Mouse (Mus musculus) liver, postnatal 0 days (tissue): ENCODE results near the gene Pdzk1ip1. TPM values are rescaled to one million over a fixed set of nuclear protein-coding genes. Genes with fewer than 3 reads are reported as not detected.

Experiments used
- ATAC-seq: fragments of 200-750 bp; cut with Nextera tagmentation; 2 replicates; pipeline ENCODE4 v1.8.0; 2017; ENCODE audit warnings: mild to moderate bottlenecking, moderate library complexity
- DNase-seq: peaks from one replicate; pipeline ENCODE4 v3.0.0-alpha.2; 2016
- H3K27ac ChIP-seq: fragments of 300-500 bp; sonication (generic); 2 replicates; pipeline ENCODE4 v1.5.1; 2014; ENCODE audit warnings: antibody characterized with exemption, moderate library complexity, mild to moderate bottlenecking, low read depth
- H3K27me3 ChIP-seq: fragments of 300-500 bp; sonication (generic); 2 replicates; pipeline ENCODE4 v1.6.1; 2014; ENCODE audit warnings: low read length, control low read depth, mixed read lengths; ENCODE audit not compliant: insufficient read depth
- H3K36me3 ChIP-seq: fragments of 300-500 bp; sonication (generic); replicated peaks from 2 replicates; pipeline ENCODE4 v1.6.1; 2014; ENCODE audit warnings: mild to moderate bottlenecking, control low read depth, low read length, moderate library complexity, mixed read lengths; ENCODE audit not compliant: insufficient read depth
- H3K4me1 ChIP-seq: fragments of 300-500 bp; sonication (generic); 2 replicates; pipeline ENCODE4 v1.6.1; 2014; ENCODE audit warnings: antibody characterized with exemption, mild to moderate bottlenecking, control low read depth; ENCODE audit not compliant: insufficient read depth
- H3K4me2 ChIP-seq: fragments of 300-500 bp; sonication (generic); 2 replicates; pipeline ENCODE4 v1.6.1; 2014; ENCODE audit warnings: low read depth, mild to moderate bottlenecking, low read length, moderate library complexity, mixed read lengths
- H3K4me3 ChIP-seq: fragments of 300-500 bp; sonication (generic); 2 replicates; pipeline ENCODE4 v1.5.1; 2014; ENCODE audit warnings: low read depth, low read length
- H3K9ac ChIP-seq: fragments of 300-500 bp; sonication (generic); replicated peaks from 2 replicates; pipeline ENCODE4 v1.6.1; 2014; ENCODE audit warnings: mild to moderate bottlenecking, moderate library complexity
- H3K9me3 ChIP-seq: fragments of 300-500 bp; sonication (generic); 2 replicates; pipeline ENCODE4 v1.6.1; 2016; ENCODE audit warnings: mild to moderate bottlenecking, control low read depth, low read length, mixed read lengths
- CTCF ChIP-seq: sonication (generic); IDR thresholded peaks from 2 replicates; pipeline ENCODE4 v1.5.1; 2016; ENCODE audit warnings: antibody characterized with exemption, low read depth
- EP300 ChIP-seq: IDR thresholded peaks from 2 replicates; pipeline ENCODE4 v1.6.1; 2016; ENCODE audit warnings: antibody characterized with exemption, low read depth, mild to moderate bottlenecking
- WGBS: fragments of 180-500 bp; shearing (Covaris S2); extraction: QIAGEN DNeasy Blood & Tissue Kit; methylation state at CpG from one replicate; pipeline ENCODE4 v1.1.7; 2014; ENCODE audit not compliant: insufficient replicate concordance; 5-methylcytosine and 5-hydroxymethylcytosine counted together
- polyA plus RNA-seq: library from polyadenylated mRNA; unstranded; fragments of >200 nt; fragmentation: Nextera tagmentation; extraction: Ambion mirVana; gene quantifications from 2 replicates; pipeline ENCODE4 v1.2.1, GENCODE M21; 2015

Gene Pdzk1ip1
- 18.6 and 22.2 TPM in 2 replicates for polyA plus RNA-seq

DNA sequence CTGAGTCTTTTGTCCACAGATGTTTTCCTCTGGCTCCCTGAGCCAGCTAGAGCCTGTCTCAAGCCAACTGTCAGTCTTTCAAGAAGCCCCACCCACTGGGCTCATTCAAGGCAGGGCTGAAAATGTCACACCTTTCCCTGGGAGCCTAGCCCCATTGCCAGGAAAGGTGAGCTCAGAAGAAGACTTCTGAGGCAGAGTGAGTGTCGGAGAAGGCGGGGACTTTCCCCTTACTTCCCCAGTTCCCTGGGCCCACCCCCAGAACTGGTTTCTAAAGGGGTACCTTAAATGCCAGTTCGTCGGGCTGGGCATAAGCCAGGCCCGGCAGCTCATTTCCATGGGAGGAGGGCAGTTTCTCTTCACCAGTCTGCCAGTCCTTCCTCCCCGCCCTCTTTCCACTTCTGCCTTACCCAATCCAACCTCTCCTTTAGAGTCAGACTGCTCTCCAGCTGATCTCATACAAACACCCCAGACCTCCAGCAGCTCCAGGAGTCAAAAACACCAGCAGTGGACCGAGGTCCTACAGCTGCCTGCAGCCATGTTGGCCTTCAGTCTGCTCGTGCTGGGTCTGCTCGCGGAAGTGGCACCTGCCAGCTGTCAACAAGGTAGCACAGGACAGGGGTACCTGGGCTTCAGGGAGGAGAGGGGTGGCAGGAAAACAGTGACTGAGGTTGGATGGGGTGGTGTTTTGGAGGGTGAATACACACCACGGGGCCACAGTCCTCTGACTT is at the start of gene Pdzk1ip1:
TSS of gene Pdzk1ip1 (plus strand) at position 98 of the 728 bp plus-strand sequence.
- H3K4me3 ChIP-seq, result peak within 1 kb of the TSS; percentile 41
- peak within 1 kb of the TSS; percentile 59 for H3K9ac ChIP-seq
- peak; percentile 83 for ATAC-seq
- H3K36me3 ChIP-seq, result no peaks in the 10 kb centered on the region
- H3K9me3 ChIP-seq, result no peaks in the 10 kb centered on the region
- peak within 1 kb of the TSS; percentile 69 for H3K4me2 ChIP-seq
- DNase-seq, result peak; percentile 47
- no peak for TF ChIP-seq EP300
- no peak for TF ChIP-seq CTCF
- no peaks in the 10 kb centered on the region for H3K27me3 ChIP-seq
- H3K27ac ChIP-seq, result peak within 1 kb of the TSS; percentile 80
- H3K4me1 ChIP-seq, result peaks cover 23% of the 10 kb centered on the region
- 39% methylated on average over 11 of the region's 11 CpGs for WGBS

DNA sequence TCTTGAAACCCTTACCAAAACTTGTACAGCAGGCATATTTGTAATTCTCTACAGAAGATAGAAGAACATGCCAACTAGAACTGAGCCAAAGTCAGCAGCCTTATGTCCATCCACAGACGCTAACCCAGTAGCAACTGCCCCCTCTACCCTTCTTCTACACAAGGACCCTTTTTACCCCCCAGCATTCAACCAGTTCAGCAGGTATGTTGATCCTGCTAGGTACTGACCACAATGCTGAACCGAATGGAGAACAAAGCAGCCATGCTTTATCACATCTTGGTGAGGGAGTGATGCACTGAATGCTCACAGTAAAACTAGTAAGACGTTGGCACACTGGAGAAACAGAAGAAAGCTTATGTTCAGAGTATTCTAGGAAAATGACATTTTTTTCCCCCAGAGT is 42.9 kb upstream of the Pdzk1ip1 start:
- WGBS, result 68% methylated on average over 3 of the region's 3 CpGs
- peaks cover 24% of the 10 kb centered on the region for H3K4me1 ChIP-seq
- TF ChIP-seq EP300 (no peak), CTCF (no peak)
- no peak overlapping the region for H3K4me2 ChIP-seq
- no peak overlapping the region for H3K9ac ChIP-seq
- H3K27ac ChIP-seq, result no peak overlapping the region
- H3K27me3 ChIP-seq, result no peaks in the 10 kb centered on the region
- H3K36me3 ChIP-seq, result peaks cover 18% of the 10 kb centered on the region
- no peaks in the 10 kb centered on the region for H3K9me3 ChIP-seq
- ATAC-seq (no peak), DNase-seq (no peak)
- H3K4me3 ChIP-seq, result no peak overlapping the region

DNA sequence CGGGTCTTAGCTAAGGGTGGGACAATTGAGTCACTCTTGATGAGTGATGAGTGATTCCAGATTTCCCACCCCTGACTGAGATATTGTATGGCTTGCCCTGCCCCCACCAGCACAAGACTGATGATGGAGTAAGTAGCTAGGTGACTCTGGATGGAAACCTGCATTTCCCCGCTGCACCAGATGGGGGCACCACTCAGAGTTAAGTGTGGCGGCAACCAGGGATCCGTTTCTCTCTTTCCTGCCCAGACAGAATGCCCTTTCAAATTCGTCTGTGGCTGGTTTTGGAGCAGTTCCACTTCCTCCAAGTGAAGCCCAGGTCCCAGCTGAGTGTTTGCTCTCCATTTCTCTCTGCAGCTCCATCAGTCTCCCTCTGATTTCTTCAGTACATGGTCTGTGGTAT is 40.8 kb upstream of the Pdzk1ip1 start:
- DNase-seq (peak; percentile 89), ATAC-seq (peak; percentile 73)
- TF ChIP-seq EP300, result no peak
- peak; percentile 89 for TF ChIP-seq CTCF
- Histone ChIP-seq H3K4me1 (peaks cover 37% of the 10 kb centered on the region), H3K9me3 (no peaks in the 10 kb centered on the region), H3K27me3 (peaks cover 15% of the 10 kb centered on the region; the same call in 1 of the 2 replicates), H3K27ac (peak overlapping the region; percentile 69; the same call in 1 of the 2 replicates), H3K4me3 (peak overlapping the region; percentile 30), H3K4me2 (peak overlapping the region; percentile 69), H3K36me3 (no peaks in the 10 kb centered on the region; the same call in 1 of the 2 replicates), H3K9ac (peak overlapping the region; percentile 58; the same call in 1 of the 2 replicates)
- 9% methylated on average over 5 of the region's 5 CpGs for WGBS

DNA sequence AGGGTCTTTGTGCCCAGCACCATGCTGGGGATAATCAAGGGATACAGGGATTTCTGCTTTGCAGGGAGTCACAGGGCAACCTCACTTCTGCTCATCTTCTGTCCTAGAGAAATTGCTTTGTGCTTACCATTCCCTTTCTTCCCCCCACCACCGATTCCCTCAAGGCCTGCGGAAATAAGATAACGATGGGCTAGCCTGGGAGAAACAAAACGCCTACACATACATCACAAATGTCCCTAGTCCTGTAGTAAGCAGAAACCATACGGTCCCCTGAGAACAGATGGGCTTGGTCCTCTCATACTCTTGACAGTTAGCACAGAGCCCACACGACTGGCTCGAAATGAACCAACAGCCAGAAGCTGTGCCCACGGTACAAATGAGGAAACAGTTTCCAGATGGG is 40.3 kb upstream of the Pdzk1ip1 start:
- no peaks in the 10 kb centered on the region for H3K9me3 ChIP-seq
- ATAC-seq (peak; percentile 84), DNase-seq (peak; percentile 36)
- peak overlapping the region; percentile 69 for H3K4me2 ChIP-seq
- peak overlapping the region; percentile 69; the same call in 1 of the 2 replicates for H3K27ac ChIP-seq
- no peaks in the 10 kb centered on the region; the same call in 1 of the 2 replicates for H3K36me3 ChIP-seq
- peak overlapping the region; percentile 58; the same call in 1 of the 2 replicates for H3K9ac ChIP-seq
- peaks cover 19% of the 10 kb centered on the region; the same call in 1 of the 2 replicates for H3K27me3 ChIP-seq
- peak overlapping the region; percentile 30 for H3K4me3 ChIP-seq
- peaks cover 40% of the 10 kb centered on the region for H3K4me1 ChIP-seq
- 29% methylated on average over 8 of the region's 8 CpGs for WGBS
- no peak for TF ChIP-seq CTCF
- peak; percentile 88 for TF ChIP-seq EP300

DNA sequence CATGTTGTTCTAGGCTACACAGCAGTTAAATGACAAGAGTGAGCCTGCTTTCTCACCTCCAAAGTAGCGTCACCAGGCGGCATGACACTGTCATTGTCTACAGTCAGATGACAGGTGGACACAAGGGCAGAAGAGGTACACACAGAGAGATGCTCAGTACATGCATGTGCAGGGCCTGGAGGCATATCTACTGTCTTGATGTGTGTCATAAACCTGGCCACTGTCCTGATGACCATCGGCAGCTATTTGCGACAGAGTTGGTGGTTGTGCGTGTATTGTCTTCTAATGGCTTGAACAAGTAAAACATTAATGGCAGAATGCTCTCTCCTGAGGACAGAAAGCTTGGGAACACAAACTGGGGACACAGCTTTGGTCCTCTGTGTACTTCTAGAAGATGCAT is 37.3 kb upstream of the Pdzk1ip1 start:
- Histone ChIP-seq H3K27ac (no peak overlapping the region), H3K27me3 (peaks cover 25% of the 10 kb centered on the region)
- 90% methylated on average over 5 of the region's 5 CpGs for WGBS

DNA sequence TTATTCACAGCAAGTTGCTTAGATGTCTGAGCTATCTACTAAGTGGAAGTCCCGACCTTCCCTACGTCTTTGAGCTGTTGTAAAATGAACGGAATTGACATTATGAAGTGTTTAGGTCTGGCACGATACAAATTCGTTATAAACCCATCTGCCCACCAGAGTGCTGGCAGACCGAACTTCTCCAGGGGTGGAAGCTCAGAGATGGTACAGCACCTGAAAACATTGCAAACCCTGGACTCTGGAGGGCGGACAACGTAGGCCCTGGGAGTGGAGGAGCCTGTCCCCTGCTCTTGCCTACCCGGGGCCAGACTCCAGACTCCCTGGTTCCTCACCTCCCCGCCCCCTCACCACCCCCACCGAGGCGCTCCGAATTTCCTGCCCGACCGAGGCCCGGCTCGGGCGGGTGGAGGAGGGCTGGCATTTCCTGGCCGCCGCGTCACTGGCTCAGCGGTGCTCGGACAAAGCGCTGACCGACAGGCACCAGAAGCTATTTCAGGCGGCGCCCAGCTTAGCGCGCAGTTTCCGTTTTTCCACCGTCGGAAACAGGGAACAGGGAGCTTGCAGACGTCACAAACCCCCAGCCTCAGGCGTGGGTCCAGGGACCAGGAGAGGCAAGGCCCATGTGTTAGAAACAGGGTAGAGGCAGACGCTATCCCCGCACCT is 36.0 kb upstream of the Pdzk1ip1 start:
- 0 out of 2 replicates have a peak, but pooled peaks have one; percentile 6 for ATAC-seq
- Histone ChIP-seq H3K36me3 (no peaks in the 10 kb centered on the region), H3K9me3 (no peaks in the 10 kb centered on the region), H3K4me2 (peak overlapping the region; percentile 80), H3K4me1 (peaks cover 56% of the 10 kb centered on the region), H3K4me3 (peak overlapping the region; percentile 37), H3K9ac (peak overlapping the region; percentile 61), H3K27me3 (peaks cover 27% of the 10 kb centered on the region), H3K27ac (peak overlapping the region; percentile 70)
- WGBS, result 4% methylated on average over 36 of the region's 36 CpGs
- TF ChIP-seq EP300 (no peak), CTCF (no peak)
- peak; percentile 73 for DNase-seq

More for the DNA sequence above, 37.3 kb upstream of the Pdzk1ip1 start:
- Histone ChIP-seq H3K4me1 (peaks cover 55% of the 10 kb centered on the region), H3K4me2 (no peak overlapping the region), H3K9me3 (no peaks in the 10 kb centered on the region), H3K36me3 (no peaks in the 10 kb centered on the region), H3K9ac (no peak overlapping the region), H3K4me3 (no peak overlapping the region)
- DNase-seq (no peak), ATAC-seq (no peak)
- TF ChIP-seq CTCF (no peak), EP300 (no peak)
